Mouse (Mus musculus) thymus, postnatal 10 days (tissue): ENCODE results near the gene Cfap100.

ENCODE experiments used
- DNase-seq, 2 experiments: peaks; one replicate each; pipeline ENCODE4 v3.0.0; 2021; ENCODE audit warnings: low spot score in 2 of 2

Gene Cfap100

DNA sequence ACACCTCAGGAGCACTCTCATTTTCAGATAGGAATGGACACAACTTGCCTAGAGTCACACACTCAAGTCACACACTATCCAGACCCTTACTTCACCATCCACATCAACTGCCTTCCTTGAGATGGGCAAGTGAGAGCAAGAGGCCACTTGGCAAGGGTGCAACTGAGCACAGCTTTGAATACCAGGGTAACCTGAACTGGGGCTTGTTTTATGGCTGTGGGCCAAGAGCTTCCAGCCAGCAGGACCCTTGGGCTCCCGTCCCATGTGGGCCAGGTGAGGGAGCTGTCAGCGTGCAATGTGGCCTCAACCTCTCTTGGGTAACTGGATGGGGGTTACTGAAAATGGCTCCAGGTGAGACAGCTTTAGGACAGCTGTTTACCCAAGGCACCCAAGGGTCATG is 28.8 kb upstream of the Cfap100 start:
- DNase-seq = no peak

DNA sequence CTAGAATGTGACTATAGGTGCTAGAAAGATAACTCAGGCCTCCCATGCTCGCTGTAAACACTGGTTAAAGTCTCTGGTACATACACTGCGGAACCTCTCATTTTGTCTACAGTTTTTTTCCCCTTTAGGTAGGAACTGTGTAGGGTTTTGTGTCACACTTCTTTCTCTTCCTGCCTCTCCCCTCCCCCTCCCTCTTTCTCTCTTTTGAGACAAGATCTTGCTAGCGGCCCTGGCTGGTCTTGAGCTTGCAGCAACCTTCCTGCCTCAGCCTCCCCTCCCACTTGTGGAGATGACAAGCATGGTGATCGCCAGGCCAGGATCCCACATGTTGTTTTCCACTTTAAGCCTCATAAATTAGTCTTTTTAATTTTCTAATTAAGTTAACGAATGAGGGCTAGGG is 25.2 kb upstream of the Cfap100 start:
- DNase-seq = no peak

DNA sequence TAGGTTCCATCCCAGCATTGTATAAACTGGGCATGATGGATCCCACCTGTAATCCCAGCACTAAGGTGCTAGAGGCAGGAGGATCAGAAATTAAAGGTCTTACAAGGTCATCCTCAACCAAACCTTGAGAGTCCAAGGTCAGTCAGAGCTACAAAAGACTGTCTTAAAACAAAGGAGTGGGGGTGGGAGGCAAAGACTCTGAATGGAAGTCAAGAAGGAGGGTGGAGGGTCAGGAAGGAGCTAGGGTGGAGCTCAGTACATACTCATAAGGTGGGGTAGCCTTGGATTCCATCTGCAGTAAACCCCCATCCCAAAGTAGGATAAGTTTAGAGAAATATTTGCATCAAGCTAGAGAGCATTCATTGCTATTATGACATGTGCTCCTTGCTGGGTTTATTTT is 24.0 kb upstream of the Cfap100 start:
- no peak for DNase-seq

DNA sequence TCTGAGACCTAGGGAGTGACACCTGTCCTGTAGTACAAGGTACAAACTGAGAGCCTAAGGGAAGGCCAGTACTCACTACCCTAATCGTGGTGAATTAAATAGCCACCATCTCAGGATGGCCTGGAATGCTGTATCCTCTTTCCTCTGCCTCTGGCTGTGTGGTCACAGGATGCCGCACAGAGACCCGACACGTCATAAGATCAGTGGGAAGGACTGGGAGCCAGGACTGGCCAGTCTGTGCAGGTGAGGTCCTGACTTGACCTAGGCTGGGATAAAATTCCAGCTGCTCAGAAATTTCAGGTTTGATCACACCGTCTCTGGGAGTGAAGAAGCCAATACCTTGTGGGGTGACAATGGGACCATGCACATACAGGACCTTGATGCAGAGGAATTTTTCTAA is 22.9 kb upstream of the Cfap100 start:
- DNase-seq = no peak

DNA sequence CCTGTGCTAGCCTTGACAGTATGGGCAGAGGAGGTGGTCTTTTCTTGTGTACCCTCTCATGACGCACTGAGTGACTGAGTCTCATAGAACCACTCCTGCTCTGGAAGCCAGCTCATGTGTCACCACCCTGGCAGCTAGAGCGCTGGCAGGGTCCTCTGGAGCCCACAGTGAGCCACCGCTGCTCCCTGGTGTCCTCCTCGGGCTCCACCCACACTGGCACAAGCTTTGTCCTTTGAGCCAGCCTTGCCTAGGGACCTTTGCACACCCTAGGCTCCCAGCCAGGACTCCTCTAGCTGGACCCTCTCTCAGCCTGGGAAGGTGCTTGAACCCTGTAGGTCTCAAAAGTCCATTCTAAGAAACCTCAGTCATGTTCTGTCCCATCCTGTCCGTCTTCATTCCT is 22.1 kb upstream of the Cfap100 start:
- no peak for DNase-seq

DNA sequence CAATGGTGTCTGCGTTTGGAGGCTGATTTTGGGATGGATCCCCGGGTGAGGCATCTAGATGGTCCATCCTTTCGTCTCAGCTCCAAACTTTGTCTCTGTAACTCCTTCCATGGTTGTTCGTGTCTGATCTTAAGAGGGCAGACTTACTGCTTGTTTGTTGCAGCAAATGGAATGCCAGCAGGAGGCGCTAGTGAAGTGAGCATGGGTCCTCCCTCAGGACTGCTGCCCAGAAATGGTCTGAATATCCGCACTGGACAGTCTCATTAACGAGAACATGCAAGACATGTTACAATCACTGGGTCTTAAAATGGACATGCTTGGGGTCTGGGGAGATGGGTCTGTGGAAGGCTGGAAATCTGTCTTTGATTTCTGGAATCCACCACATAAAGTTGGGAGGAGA is 21.6 kb upstream of the Cfap100 start:
- DNase-seq = peak in 1 of 2 experiments; percentile 33

DNA sequence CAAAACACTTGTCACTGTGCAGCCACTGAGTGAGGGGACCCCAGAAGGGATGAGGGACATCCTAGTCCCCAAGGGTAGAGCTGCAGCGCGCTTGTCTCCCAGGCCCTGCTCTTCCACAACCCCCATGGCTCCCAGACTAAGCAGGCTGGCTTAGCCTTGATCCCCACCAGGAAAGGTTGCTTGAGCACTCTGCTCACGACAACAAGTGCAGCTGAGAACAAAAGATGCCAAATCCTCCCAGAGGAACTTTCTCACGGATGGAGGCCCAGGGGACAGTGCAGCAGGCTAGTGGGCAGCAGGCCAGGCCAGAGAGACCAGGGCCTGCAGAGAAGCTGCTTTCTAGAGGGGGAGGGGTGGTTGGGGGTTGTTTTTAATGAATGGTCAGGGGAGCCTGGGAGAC is 18.3 kb upstream of the Cfap100 start:
- DNase-seq = no peak

DNA sequence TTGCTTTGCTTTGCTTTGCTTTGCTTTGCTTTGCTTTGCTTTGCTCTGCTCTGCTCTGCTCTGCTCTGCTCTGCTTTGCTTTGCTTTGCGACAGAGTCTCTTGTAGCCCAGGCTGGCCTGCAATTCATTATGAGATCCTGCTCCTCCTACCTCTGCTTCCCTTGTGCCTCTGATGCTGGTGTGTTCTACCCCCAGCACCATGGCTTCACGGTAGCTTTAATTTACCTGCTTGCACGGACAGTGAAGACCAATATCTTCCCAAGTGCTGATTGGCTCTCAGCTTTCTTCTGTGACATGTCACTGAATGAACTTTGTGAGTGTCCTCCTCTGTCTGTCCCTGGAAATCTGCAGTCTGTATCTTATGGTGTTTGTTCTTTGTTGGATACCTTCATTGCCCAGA is 8.4 kb upstream of the Cfap100 start:
- DNase-seq = no peak

DNA sequence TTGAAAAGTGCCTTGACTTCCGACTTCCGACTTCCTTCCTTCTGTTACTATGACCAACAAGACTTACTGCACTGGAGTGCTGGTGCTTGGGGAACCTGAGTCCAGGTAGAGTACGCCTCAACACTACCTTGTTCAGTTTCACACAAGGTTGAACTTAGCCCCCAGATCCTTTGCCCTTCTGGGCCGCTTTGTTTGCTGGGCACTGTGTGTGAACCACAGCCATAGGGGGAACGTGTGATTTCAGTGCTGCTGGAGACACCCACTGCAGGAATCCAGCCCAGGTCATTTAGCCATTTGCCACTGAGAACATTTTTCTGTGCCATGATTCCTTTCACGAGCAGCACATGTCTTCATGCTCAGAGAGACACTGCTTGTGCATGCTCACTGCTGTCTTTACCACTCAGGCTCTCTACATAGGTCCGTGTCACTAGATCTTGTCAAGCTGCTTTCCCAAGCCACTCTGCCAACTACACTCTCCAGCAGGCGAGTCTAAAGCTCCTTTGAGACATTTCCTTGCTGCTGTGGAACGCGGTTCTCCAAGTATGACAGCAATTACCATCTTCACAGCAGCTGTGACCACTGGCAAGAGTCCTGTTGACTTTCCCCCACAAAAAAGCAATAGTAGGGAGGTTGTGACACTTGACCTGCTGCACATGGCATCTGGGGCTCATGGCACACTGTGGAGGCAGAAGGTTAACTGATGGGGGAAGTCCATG is 7.8 kb upstream of the Cfap100 start:
- no peak for DNase-seq

DNA sequence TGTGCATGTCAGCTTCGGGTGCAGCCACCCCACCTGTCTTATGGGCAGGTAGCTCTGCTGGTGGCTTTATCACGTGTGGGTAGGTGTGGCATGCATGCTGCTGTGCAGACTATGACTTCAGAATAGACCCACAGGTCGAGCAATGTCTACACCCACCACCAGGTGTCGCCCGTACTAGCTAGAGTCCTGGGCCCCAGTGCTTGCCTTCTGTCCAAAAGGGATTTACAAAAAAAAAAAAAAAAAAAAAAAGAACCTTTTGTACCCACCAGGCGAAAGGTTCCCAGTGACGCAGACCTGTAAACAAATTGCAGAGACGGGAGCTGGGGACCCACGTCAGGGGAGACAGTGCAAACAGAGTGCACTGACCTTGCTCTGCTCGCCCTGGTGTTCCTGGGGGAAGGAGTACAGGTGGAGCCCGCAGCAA is 6.6 kb upstream of the Cfap100 start:
- peak; percentile 28 to 71 for DNase-seq

DNA sequence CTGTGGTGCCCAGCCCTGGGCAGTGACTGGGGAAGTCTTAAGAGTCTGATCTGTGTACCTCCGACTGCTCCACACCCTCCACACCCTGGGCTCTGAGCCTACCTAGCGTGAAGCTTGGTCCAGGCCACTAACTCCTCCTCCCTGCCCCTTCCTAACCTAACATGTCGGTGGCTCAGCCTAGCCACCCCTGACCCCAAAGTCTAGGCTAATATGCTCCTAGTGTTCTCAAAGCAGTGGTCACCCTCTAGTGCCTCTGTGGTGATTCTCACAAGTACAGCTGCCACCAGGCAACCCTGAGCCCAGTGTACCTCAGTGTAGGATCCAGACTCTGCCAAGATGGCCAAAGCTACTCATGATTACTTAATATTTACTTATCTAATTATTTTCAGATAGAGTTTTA is 6.1 kb upstream of the Cfap100 start:
- no peak for DNase-seq

DNA sequence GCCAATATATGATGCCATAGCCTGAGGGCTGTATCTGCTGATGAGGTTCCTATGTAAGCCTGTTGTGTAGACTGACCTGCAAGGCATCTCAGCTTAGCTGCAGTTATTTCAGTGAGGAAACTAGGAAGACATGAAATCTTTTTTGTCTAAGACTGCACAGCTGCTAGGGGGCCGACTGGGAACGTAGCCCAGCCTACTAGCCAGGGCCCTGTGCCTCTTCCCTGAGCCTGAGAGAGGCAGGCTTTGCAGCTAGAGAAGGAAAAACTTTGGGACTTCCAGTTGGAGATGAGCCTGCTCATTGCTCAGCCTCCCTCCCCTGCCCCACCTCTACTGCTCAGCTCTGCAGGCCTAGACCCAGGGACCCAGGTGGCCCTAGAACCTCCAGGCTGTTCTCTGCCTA is 2.9 kb upstream of the Cfap100 start:
- no peak for DNase-seq

DNA sequence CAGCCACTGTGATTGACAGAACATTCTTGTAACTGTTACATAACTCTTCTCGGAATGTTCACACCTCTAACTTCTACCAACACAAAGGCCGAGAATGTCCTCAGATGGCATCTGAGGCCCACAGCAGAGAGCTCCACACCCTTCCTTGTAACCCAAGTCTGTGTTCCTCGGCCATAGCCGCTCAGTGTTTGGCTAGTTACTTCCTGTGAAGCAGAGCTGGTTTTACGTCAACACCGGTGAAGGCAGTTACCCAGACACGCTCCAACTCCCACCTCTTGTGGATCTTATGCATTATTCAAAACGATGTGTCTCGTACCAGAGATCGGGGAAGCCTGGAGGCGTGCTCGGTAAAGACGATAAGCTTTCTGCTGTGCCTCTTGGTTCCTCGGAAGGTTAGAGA is 1.3 kb upstream of the Cfap100 start:
- DNase-seq = no peak

DNA sequence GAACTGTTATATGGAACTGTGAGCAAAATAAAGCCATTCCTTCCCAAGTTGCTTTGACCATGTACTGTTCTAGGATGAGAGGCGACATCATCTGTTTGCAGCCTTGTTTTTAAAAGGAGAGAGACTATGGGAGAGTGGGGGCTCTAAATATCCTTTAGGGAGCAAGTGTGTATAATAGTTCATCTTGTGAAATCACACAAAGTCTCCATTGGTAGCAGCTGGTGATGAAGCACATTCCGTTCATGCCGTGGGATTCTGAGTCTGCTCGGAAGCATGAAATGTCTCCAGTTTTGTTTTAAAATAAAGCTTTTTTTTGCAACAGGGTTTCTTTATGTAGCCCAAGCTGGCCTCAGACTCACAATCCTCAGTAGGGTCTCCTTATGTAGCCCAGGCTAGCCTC is 2.6 kb downstream of the Cfap100 start:
- DNase-seq = no peak

DNA sequence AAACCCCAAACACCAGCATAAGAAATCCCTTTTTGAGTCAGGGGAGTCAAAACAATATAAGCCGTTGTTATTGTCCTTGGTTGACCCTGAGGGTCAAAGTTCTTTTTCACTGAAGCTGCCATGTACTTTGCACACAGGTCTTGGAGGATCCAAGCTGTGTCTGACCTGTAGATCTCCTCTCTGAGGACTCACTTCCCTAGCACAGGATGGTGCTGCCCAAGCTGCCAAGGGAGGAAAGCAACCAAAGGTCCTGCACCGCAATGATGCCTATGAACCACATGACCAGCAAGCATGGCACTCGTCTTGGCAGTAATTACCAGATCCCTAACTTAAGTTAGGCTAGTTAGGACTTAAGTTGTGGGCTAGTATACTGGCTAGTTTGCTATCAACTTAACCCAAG is 3.2 kb downstream of the Cfap100 start:
- DNase-seq = no peak

DNA sequence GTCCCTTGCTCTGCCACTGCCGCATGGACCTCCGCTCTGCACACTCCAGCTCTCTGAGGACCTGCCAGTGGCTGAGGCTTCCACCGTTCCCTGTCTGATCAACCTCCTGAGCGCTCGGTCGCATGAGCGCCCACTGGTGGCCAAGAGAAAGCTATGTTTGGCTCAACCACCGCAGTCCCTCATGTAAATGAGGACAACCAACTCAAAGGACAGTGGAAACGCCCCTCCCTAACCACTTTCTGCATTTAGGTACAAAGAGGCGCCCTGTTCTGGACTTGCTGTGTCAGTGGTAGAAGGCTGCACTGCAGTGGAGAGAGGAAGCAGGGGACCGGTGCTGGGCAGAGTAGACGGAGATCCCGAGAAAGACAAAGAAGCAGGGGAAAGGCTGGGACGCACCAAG is 6.0 kb downstream of the Cfap100 start:
- DNase-seq = peak; percentile 64 to 77

DNA sequence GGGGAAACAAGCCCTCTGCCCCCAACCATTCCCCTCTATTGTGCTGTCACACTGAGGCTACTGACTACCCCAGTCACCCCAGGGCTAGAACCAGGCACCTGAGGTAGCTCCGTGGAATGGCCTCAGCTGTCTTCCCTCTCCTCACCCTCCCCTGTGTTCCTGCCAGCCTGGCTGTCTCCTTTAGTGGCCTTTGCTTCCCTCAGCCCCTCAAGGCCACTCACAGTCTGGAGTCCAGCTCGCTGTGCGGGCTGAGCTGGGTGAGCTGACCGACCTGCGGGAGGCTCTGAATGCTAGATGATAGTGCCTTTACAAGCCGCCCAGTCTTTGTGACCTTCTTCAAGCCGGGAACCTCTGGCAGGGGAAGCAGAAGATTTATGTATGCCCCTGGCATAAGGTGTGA is 16.7 kb downstream of the Cfap100 start:
- no peak for DNase-seq

DNA sequence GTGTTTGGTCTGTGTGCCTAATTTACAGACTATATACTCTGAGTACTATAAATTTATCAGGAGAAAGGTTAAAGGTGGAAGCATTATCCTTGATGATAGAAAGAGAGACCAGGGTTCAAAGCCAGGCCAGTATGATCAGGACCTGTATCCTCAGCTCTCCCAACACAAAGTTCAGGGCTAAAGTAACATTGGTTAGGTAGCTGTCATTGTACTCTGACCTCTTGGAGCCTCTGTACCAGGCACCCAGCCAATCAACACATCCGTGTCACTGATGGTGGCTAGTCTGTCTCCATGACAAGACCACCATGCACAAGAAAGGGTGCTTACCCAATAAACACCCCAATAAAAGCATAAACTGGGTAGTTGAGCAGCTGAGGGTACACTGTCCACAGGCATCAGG is 17.6 kb downstream of the Cfap100 start:
- DNase-seq = no peak

DNA sequence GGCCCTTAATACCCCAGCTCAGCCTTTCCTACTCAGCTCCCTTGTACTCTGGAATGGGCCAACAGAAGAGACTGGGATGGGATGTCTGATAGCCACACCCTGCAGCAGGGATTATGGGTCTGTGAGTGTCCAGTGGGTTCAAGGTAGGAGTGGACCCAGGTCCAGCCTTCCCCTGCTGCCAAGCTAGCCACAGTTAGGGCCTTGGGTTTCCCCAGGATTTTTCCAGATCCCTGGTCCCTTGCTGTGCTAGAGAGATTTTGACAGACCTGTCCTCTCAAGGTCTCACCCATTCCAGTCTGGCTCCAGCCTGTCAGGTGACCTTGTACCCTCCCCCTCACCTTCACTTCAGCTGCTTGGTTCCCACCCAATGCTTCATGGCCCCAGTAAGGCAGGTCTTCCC is 20.0 kb downstream of the Cfap100 start:
- DNase-seq = no peak

DNA sequence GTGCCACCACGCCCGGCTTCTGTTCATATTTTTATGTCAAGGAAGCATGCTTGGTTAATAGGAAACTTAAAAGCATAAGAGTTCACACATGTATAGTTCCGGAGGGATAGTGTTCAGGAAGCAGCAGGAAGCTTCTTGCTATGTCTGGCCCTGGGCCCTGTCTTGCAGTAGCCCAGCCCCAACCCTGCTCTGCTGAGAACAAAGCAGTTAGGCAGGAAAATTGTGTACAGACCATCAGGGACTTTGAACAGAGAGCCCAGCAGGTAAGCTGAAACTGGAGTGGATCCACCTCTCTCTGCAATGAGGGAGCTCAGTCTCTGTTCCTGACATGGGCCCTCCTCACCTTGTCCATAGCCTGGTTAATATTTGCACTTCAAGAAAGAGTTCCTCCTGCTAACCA is 31.3 kb downstream of the Cfap100 start:
- no peak for DNase-seq

DNA sequence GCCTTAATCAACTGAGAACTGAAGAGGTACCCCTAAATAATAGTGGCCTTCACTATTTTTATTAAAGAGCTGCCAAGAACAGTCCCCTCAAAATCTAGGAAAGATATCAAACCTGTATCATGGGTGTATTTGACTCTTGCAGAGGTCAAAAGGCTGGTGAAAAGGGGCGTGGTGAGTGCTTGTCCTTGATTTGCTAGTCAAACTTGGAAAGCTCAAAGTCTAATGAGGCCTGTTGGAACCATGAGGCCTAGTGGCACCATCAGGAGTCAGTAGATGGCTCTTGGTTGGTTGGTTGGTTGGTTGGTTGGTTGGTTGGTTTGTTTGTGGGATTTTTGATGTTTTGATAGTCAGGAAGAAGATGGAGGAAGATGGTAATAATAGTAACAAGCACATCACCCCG is 32.8 kb downstream of the Cfap100 start:
- no peak for DNase-seq

DNA sequence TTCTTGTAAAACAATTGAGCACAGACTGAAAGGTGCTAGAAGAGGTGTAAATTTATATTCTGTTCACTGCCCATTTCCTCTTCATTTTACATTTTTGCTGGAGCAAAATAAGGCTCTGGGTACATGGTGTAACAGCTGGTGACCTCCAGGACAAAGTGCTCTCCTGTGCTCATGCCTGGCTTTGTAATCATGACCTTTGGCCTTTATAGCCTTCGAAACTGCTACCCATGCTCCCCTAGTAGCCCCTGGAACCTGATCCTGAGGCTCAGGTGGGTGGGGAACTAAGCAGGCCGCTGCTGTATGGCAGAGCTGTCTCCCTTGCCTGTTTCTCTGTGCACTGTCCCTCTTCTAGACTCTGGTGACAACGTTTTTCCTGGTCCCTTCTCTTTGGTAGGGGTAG is 34.6 kb downstream of the Cfap100 start:
- DNase-seq = no peak

DNA sequence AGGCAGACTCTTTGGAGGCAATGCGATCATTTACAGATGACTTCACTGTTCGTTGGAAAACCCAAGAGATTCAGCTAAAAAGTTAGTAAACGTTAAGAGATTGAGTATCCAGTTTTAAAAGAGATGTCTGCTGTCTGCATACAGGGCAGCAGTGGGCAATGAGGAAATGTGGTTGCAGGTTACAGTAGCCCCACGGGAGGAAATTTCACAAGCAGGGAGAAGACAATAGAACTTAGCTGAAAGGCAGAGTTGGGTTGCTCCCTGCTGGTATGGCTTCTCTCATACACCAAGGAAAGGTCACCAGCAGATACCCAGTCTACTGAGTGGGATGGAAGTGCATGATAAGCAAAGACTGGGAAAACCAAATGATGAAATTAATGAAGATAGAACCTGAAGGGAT is 38.0 kb downstream of the Cfap100 start:
- no peak for DNase-seq

DNA sequence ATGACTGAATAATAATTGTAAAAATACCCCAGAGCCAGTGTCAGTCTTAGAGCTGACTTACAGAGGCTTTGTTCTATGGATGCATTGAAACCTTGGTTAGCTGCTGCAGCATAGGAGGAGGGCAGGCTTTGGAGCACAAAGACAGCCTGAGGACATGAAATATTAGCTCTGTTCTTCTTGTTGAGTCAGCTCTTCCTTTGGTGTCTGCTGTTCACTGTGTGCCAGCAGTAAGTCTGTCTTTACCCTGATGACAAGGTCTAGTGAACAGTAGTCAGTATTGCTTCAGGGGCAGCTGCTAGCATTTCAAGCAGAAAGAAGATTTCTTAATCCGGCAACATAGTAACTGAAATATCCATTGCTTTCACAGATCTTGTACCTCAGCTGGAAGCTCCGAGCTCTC is 47.1 kb downstream of the Cfap100 start:
- DNase-seq = no peak
